Mouse (Mus musculus): ENCODE measurements around the gene Pphln1.

Gene Pphln1

GRCm38 (mm10) chr15:93435998-93436397 lies 37.8 kb downstream of the Pphln1 start:
- no peak for DNase-seq (ENCODE audit: low spot score)

- DNase-seq (ENCODE audit: low spot score), result peak; percentile 75
Observed at GRCm38 (mm10) chr15:93438663-93439062, 40.5 kb downstream of the Pphln1 start.

GRCm38 (mm10) chr15:93442271-93442670 lies 44.1 kb downstream of the Pphln1 start:
- no peak for DNase-seq (ENCODE audit: low spot score)

GRCm38 (mm10) chr15:93443676-93444075 lies 45.5 kb downstream of the Pphln1 start:
- DNase-seq (ENCODE audit: low spot score), result no peak

GRCm38 (mm10) chr15:93448862-93449261 lies 50.7 kb downstream of the Pphln1 start:
- DNase-seq (ENCODE audit: low spot score), result no peak

- no peak for DNase-seq (ENCODE audit: low spot score)
Observed at GRCm38 (mm10) chr15:93453296-93453695, 55.1 kb downstream of the Pphln1 start.

- no peak for DNase-seq (ENCODE audit: low spot score)
Observed at GRCm38 (mm10) chr15:93456005-93456404, 57.9 kb downstream of the Pphln1 start.

- no peak for DNase-seq (ENCODE audit: low spot score)
Observed at GRCm38 (mm10) chr15:93459422-93459821, 61.3 kb downstream of the Pphln1 start.

- no peak for DNase-seq (ENCODE audit: low spot score)
Observed at GRCm38 (mm10) chr15:93461066-93461465, 62.9 kb downstream of the Pphln1 start.

GRCm38 (mm10) chr15:93471651-93472050 lies 73.5 kb downstream of the Pphln1 start:
- no peak for DNase-seq (ENCODE audit: low spot score)

GRCm38 (mm10) chr15:93472089-93472488 lies 73.9 kb downstream of the Pphln1 start:
- DNase-seq (ENCODE audit: low spot score), result no peak

GRCm38 (mm10) chr15:93474277-93474676 lies 76.1 kb downstream of the Pphln1 start:
- DNase-seq (ENCODE audit: low spot score), result no peak

GRCm38 (mm10) chr15:93475688-93476087 lies 77.5 kb downstream of the Pphln1 start:
- no peak for DNase-seq (ENCODE audit: low spot score)

- peak; percentile 70 for DNase-seq (ENCODE audit: low spot score)
Observed at GRCm38 (mm10) chr15:93477729-93478128, 79.6 kb downstream of the Pphln1 start.

GRCm38 (mm10) chr15:93478676-93479075 lies 80.5 kb downstream of the Pphln1 start:
- no peak for DNase-seq (ENCODE audit: low spot score)

GRCm38 (mm10) chr15:93479445-93479844 lies 81.3 kb downstream of the Pphln1 start:
- peak; percentile 79 for DNase-seq (ENCODE audit: low spot score)

GRCm38 (mm10) chr15:93481112-93481511 lies 83.0 kb downstream of the Pphln1 start:
- DNase-seq (ENCODE audit: low spot score), result no peak

- DNase-seq (ENCODE audit: low spot score), result no peak
Observed at GRCm38 (mm10) chr15:93484261-93484710, 86.1 kb downstream of the Pphln1 start.

GRCm38 (mm10) chr15:93485252-93485651 lies 87.1 kb downstream of the Pphln1 start:
- no peak for DNase-seq (ENCODE audit: low spot score)

- no peak for DNase-seq (ENCODE audit: low spot score)
Observed at GRCm38 (mm10) chr15:93486066-93486465, 87.9 kb downstream of the Pphln1 start.

GRCm38 (mm10) chr15:93489597-93489996 lies 91.4 kb downstream of the Pphln1 start:
- no peak for DNase-seq (ENCODE audit: low spot score)

GRCm38 (mm10) chr15:93494700-93495099 lies 96.5 kb downstream of the Pphln1 start:
- no peak for DNase-seq (ENCODE audit: low spot score)

- no peak for DNase-seq (ENCODE audit: low spot score)
Observed at GRCm38 (mm10) chr15:93499866-93500265, 101.7 kb downstream of the Pphln1 start.

GRCm38 (mm10) chr15:93502703-93503102 lies 104.6 kb downstream of the Pphln1 start:
- no peak for DNase-seq (ENCODE audit: low spot score)
